Mouse (Mus musculus): ENCODE measurements at regions not wholly inside any gene's neighbourhood (a gene's known extent, or its start where the extent isn't known, plus 50 kb on each side); places are given as distances from the start of the nearest gene placed in this dataset.

DNA sequence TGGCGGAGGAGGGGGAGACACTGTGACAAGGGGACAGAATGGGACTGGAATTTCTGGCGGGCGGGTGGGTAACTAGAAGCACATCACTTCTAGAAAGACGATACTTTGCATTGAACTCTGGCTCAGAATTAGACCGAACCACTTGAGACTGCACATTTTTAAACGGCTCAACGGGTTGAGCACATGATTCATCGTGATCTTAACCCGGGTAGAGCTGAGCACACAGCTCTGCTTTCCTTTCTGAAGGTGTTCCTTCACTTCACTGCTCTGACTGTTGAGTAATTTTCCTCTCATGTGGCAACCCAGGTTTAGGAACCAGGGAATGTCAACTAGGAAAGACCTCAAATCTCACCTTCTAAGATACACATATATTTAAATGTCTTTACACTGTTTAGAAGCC, 180.9 kb downstream of the Zfp365 start:
- no peak for DNase-seq

DNA sequence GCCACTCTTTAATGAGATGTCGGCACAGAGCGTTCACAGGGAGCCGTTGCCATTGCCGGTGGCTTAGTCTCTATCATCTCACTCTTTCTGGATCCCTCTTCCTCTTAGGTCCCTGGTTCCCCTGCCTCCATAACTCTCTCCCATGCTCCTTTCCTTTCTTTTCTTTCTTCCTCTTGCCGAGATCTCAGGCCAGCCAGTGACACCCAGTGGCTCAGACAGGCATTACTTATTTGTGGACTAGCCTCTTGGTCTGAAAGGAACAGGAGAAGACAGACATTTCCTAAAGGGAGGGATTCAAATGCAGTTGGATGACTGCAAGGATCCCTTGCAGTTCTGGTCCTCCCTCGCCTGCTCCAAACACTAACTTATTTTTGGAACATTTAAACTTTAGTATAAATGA, 180.5 kb upstream of the Ado start:
- DNase-seq: peak; percentile 59 to 66

DNA sequence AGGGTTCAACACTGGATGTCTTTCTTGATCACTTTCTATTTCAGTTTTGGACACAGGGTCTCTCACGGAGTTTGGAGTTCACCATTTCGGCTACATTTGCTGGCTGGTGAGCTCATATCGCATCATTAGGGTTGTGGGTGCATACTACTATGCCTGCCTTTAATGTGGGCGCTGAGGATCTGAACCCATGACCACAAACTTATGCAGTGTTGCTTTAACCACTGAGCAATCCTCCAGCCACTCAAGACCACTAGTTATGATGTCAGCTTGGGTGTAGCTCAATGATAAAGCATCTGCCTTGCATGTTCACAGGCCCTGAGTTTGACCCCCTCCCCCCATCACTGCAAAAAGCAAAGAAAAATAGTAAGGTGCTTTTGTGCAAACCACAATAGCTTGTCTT, 178.8 kb upstream of the Ado start:
- DNase-seq: no peak

DNA sequence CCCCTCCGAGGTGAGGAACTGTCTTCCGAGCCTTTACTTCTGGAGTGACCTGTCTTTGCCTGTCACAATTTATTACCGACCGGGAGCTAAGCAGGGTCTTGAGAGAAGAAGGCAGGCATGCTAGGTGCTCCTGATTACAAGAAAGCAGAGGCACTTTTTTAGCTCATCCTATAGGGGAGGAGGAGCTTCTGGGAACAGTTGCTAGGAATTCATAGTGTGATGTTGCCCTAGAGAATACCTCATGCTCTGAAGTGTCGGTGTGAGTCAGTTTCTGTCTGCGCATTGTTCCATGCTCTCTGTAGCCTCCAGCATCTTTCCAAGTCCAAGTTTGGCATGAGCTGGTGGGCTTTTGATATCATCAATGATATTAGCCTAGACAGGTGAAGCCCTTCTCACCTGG, 178.0 kb upstream of the Ado start:
- DNase-seq: no peak

DNA sequence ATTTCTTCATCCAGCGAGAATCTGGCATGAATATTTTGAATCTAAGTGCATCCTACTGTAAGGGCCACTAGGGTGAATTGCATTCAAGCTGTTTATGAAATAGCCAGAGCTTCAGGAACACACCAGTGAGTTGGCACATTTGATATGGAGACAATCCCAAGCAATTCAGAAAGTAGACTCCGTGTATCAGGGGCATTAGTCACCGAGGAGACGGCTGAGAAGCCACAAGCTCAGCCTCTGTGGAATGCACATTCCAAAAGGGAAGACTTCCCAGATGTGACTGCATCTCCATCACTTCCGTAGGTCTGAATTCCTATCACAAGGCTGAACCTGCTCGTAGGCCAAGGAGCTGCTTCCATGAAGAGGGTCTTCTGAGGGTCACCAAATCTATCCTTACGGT, 177.6 kb upstream of the Ado start:
- DNase-seq: no peak

DNA sequence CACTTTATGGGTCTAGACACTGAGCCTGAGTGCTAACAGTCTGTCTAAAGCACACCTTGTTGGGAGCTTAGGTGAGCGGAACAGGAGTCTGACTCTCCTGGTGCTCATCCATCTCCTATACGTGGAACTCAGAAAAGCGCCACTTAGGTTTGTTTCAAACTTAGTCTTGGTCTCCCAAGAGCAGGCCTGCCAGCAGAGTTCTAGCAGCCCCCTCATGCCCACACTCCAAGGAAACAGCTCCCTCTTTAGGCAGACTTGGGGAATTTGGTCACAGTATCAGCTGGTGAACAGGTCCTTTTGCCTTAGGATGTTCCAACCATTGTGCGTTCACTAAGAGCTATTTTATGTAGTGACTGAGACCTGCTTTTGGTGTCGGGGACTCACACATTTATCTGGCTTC, 173.0 kb upstream of the Ado start:
- DNase-seq: peak; percentile 8 to 32

DNA sequence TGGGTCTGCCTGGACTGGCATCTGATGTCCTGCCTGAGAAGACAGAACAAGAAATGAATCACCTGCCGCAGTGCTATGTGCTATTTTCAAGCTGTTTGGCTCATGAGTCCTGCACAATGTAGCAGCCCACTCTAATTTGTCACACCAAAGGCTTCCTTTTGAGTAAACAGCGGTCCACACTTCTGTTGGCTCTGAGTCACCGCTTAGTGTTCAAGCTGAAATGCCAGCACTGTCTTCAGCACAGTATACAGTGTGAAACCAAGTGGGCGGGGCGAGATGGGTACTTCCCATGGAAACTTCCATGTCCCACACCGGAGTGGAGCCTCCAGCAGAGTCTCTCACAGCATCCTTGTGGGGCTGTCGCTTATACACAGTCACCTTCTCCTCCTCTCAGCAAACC, 168.8 kb upstream of the Ado start:
- no peak for DNase-seq

DNA sequence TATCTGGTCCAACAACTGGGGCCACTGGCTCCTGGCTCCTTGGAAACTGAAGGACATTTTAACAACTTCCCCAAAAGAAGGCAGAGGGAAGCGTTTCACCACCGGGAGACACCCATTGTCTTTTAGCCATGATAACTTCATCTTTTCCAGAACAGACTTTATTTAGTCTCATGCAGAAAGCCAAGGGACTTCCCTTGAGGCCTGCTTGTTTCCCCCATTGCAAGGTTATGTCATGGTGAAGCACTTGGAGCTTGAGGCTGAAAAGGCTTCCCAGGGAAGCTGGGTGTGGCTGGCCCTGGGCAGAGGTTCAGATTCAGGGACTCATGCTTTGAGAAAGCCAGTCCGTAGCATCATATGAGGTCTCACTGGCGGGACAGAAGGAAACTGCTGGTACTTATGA, 166.3 kb upstream of the Ado start:
- no peak for DNase-seq

DNA sequence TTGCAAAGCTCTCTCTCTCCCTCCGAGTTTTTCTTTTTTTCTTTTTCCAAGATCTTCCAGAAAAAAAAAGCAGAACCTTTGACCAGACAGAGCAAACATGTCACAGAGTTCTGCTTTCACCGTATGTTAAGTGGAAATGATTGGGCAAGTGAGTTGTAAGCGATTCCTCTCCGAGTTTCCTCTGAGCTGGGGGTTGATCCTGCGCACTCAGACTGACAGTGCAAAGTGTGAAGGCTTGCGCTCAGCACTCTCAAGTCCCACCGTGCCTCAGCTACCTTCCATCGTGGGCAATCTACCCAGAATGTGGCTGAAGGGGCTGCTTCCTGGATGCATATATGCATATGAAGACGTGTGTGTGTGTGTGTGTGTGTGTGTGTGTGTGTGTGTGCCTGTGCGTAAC, 164.3 kb upstream of the Ado start:
- no peak for DNase-seq

DNA sequence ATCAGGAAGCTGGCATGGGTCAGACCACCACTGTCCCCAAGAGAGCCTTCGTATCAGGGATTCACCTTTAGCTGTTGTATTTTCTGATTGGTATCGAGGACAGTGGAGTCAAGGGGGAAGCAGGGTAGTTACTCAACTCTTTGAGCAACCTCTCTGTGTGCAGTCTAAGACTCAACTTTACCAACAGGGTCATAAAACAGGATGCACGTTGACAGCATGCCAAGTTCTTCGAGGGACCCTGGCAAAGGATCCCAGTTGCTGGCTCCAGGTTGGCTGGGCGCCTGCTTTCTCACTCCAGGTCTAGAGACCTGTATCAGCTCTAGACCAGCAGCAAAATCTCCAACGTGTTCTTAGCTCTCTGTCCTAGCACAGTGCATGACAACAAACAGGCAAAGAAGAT, 163.9 kb upstream of the Ado start:
- no peak for DNase-seq

DNA sequence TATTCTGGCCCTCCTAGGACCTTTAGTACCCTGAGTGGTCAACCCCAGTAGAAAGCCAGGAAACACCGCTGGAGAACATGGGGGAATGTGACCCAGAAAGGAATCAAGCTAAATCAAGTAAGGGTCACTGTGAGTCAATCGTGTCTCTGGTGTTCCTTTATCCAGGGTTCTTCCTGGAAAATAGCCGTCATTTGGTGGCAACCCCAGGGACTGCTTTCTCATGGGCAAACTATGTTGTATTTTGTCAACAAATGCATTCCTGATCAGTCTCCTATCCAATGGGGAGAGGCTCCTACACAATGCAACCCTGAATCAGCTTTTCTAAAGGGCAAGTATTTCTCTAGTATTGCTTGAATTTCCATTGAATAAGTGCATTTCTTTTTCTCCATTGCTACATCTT, 163.2 kb upstream of the Ado start:
- DNase-seq: no peak

DNA sequence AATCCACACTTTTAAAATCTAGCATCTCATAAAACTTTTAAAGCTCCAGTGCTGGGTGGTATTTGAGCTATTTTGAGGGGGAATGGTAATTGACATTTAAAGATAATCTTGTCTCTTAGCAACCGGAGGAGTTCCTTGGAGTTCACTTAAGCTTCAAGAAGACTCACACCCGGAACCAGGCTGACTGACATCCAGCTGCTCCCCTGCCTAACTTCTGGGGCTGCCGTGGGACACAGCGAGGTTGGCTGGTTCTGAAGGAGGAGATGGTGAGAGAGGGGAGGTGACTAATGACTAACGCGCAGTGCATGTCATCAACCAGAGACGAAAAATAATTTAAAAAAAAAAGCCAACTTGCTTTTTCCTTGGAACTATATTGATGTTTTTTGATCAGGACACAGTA, 157.7 kb upstream of the Ado start:
- no peak for DNase-seq

DNA sequence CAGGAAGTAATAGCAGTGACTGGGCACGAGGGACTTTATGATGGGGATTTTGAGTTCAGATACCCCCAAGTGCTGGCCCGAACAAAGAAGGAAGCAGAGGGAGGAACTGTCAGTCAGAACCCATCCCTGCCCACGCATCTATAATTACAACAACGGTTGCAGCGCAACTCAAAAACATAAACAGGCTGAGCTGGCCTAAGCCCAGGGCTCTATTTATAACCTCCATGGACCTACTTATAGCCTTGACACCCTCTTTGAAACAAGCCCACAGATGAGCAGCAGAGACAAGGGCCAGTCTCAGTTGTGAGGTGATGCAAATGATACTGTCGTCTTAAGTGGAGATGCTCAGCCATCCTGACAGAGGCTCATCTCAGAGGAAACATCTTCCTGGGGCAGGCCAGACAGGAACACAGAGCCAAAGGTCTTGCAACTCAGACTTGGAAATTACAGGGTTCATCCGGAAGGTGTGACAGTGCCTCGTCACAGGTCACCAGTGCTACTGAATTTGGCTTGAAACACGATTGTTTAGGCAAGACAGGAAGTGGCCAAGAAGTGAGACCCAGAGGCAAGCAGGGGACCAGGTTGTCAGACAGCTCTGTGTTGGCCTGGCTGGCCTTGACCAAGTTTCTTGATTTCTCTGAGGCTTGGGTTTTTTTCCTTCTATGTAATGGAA, 154.2 kb upstream of the Ado start:
- no peak for DNase-seq

DNA sequence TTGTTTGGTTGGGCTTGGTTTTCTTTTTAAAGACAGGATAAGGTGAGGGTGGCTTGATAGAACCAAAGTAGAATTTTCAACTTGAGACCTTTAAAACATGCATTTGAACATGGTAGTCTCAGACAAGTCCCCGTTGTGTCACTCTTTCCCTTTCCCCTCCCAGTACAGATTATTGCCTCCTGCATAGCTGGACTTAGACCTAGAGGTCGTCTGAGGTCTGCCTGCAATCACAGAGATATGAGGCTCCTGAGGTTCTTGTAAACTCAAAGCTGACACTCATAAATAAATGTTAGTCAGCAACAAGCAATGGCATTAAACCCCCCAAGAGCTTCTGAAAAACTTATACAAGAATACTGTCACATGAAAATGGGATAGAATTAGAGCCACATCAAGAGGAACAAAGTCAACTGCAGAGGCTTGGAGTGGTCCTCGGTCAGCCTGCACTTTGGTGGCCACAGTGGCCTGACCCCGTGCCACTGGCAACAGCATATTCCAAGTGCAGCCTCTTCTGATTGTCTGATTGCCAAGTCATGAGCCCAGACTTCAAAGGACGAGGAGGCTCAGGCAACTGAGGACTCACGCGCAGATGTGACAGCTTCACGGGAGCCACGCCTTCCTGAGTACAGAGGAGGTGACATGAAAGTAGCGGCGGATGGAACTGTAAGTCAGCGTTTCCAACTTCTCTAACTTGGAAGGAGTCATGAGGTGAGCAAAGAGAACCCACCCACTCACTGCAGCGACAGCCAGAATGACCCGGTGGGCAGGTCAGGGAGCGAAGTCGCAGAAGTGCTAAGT, 148.8 kb upstream of the Ado start:
- DNase-seq: no peak

DNA sequence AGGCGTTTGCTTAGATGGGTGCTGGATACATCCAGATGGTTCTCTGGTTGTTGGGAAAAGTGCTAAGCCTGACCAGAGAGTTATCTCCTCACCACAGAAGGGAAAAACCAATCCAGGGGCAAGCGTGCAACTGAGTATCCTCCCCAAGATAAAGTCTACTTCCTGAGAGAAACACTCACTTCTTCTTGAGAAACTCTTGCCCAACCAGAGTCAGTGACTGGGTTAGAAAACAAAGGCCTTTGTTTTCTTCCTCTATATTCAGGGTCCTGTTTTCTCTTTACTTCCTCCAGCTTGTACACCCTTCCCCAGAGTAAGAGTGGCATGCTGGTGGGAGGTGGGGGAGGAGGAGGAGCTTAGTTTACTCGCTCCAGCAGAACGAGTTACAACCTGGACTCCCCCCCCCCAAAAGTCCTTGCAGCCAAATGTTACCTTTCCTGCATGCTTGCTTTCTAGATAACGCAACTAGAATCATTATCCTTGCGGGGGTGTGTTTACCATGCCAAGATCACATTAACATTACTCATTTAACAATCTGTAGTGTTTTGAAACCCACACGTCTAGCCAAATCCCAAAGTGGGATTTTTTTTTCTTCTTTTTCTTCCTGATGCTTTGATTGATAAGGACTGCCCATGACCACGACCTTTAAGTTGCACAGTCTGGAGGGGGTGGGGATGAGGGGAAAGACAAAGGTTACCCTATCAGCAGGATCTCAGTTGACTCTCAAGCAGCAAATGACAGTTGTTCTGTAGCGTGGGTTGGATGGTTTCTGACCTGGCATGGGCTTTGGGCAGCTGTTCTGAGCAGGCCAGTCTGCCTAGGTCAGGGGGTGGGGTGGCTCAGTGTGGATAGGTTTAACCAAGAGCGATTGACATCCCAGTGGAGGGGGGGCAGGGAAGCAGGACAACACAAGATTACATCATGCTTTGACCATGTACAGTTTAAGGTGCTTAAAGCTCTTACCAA, 147.4 kb upstream of the Ado start:
- no peak for DNase-seq

DNA sequence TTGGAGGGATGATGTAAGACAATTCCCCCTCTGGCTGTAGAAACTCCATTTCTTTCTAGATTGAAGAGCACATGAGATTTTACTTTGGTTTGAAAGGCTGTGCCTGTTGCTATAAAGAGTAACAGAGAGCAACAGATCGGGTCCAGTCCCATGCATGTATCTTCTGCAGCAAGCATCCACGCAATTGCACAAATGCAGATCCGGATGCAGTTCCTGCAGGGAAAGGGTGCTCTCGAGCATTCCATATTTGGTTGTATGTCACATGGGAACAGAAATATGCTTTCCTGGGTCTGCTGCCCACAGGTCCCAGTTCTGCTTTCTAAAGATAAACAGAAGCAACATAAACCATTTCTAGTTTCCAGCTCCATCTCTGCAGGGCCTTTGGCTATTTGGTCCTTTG, 146.0 kb upstream of the Ado start:
- no peak for DNase-seq

DNA sequence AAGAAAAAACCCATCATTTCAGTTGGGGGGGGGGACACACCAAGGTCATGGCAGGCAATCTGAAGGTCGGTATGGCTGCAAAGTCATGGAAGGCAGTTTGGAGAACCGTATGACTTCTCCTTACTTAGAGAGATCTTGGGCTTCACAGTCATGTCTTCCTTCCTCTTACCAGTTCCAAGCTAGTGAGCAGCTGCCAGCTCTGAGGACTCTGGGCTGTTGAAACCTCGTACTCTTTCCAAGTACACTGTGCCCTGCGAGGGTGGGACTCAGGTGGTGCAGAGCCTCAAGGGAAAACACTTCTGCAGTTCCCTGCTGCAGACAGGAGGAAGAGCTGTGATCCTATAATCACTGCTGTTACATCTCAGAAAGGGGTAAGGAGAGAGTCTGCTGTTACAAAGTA, 144.8 kb upstream of the Ado start:
- no peak for DNase-seq

DNA sequence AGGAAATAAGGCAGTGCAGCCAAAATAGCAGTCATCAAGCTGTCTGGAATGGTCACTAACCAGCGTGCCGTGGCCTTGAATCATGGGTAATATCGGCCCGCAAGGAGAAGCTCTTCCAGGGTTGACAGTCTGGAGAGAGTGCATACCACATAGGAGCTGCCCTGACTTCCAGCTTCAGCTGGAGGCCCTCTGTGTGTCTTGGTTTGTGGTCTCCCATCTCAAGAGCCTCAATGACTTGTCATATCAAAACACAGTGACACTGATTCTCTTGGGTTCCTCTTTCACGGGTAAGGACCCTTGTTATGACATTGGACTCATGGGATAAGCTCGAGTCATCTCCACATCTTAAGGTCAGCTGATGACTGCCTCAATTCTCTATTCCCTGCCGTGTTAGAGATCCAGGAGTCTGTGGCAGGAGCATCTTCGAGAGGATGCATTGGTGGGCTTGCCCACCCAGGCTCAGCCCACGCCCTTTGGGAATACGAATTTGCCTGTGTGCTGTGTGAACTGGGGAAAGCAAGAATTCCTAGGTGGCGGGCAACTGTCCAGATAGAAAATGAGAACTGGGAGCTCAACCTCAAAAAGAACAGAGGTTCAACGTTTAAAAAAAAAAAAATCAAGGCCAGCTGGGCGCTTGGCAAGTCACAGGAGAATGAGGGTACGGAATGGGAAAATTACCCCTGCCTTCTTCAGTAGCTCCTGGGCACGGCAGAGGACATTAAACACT, 141.4 kb upstream of the Ado start:
- peak in 1 of 2 experiments; percentile 10 for DNase-seq

DNA sequence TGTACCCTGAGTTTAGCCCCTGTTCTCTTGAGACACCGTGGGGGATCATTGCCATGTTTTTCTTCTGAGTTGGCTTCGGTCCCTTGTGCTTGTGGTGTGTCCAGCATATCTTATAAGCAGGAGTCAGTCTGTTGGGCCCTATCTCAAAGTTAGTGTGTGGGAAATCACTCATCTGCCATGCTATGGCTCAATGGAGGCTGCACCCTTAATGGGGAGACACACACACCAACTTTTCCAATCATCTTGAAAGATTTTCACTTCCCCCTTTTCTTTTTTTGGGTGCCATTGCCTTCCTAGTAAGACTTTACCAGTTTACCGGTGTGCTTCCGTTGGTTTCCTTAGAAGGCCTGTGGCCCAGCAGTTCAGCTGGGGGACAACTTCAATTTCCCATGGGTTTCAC, 130.6 kb upstream of the Ado start:
- DNase-seq: no peak

DNA sequence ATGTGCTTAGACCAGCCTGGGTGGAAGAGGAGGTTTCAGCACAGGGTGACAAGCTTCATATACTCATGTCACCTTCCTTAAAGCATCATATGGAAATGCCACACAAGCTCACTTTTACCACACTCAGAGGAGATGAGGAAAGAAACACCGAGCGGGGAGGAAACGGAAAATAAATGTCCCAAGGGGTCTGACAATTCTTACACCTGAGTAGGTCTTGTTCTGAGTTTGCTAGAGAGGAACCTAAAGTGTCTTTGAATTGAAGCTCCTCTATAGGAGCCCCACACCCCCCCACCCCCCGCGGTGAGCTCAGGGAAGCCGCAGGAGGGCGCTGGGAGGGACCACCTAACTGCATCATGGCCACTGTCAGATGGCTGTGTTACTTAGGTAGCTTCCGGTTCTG, 124.7 kb upstream of the Ado start:
- no peak for DNase-seq

DNA sequence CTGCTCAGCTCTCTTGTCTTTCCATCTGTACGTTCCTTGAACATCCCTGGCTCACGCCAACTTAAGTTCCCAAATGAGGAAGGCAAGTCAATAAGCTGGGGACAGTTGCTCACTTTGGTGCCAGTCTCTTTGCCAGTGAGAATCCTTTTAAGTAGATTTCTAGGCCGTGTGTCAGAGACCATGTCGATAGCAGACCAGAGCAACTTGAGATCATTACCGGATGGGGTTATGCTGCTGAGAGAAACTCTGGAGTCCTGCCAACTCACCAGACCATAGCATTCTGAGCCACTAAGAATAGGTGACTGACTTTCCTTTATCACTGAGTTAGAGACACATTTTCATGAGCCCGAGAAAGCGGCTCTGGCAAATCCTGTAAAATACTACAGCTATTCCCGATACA, 123.5 kb upstream of the Ado start:
- no peak for DNase-seq

DNA sequence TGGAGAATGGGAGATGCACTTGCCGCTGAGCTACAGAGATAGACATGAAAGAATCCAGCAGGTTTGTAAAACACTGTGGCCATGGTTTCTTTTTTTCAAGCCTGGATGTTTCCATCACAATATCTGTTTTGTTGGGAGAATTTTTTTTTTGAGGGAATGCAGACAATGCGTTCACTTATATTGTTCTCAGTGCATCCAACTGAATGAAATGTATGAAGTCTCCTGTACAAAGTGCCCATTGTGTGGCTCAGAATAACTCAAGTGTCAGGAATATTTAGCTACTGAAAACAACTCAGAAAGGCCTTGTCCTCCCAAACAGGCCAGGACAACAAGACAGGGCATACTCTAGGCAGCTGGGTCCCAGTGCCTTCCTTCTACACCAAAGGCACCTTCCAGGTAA, 120.3 kb upstream of the Ado start:
- no peak for DNase-seq

All from adrenal gland, postnatal 36 days (tissue).